ENCODE assay signal across 22 mouse cellular contexts in genomic region chr12:25014938-25015337, GRCm38 (mm10). TPM values are rescaled to one million over a fixed set of nuclear protein-coding genes. Genes with fewer than 3 reads are reported as not detected.
A peak's percentile ranks its signal among the peaks of the same experiment; 100 is the strongest.
DNase-seq lines count a peak whose midpoint lies in the region; ATAC-seq and TF ChIP-seq lines count a peak whose summit lies in the region.
"Had no signal": no experiment of that assay in that cellular context is flagged by ENCODE, and none has a peak within 500 bp of the region (broad histone marks: within the 10 kb centered on the region; RNA-seq: fewer than 3 reads in every experiment).

No protein-coding gene starts in this region.

- H3K27ac ChIP-seq in liver, embryonic 13.5 days: 0 out of 2 replicates have a peak overlapping the region, but pooled peaks have one; percentile 2
- H3K27ac ChIP-seq in embryonic facial prominence, embryonic 11.5 days (replicated peaks; ENCODE audit: low read depth, low read length): no peak overlapping the region
- peak overlapping the region; percentile 6; the same call in 1 of the 2 replicates for H3K27ac ChIP-seq in embryonic facial prominence, embryonic 15.5 days (replicated peaks)
- no peak overlapping the region for H3K27ac ChIP-seq in limb, embryonic 14.5 days (replicated peaks; ENCODE audit: low read depth, low read length)
- H3K27ac ChIP-seq: heart, embryonic 13.5 days; hindbrain, embryonic 15.5 days had no signal

- no peak for ATAC-seq in liver, embryonic 13.5 days (ENCODE audit: low read depth)
- ATAC-seq in embryonic facial prominence, embryonic 11.5 days (replicated peaks; ENCODE audit: insufficient number of reproducible peaks, low FRiP score, low TSS enrichment, low read depth): no peak; the same call in 1 of the 2 replicates
- ATAC-seq in embryonic facial prominence, embryonic 15.5 days (ENCODE audit: insufficient number of reproducible peaks, low FRiP score, low TSS enrichment, low read depth): no peak
- no peak for ATAC-seq in limb, embryonic 14.5 days (ENCODE audit: low FRiP score, low read depth)
- ATAC-seq: CD4-positive, CD25-positive, alpha-beta regulatory T cell, adult 4 months; forebrain, embryonic 14.5 days; intestine, embryonic 16.5 days had no signal

- H3K36me3 ChIP-seq in liver, embryonic 13.5 days: peaks cover 86% of the 10 kb centered on the region
- H3K36me3 ChIP-seq in embryonic facial prominence, embryonic 11.5 days (replicated peaks; ENCODE audit: control insufficient read depth, insufficient read depth, low read depth, low read length): peaks cover 3% of the 10 kb centered on the region; the same call in 1 of the 2 replicates
- peaks cover 88% of the 10 kb centered on the region for H3K36me3 ChIP-seq in embryonic facial prominence, embryonic 15.5 days
- H3K36me3 ChIP-seq in limb, embryonic 14.5 days (ENCODE audit: control insufficient read depth, insufficient read depth, low read length): peaks cover 84% of the 10 kb centered on the region

- TF ChIP-seq POLR2A in limb, embryonic 14.5 days (IDR thresholded peaks at IDR 0.05; ENCODE audit: borderline replicate concordance, extremely low read depth, insufficient read depth, insufficient read length): no peak

- no peaks in the 10 kb centered on the region for H3K9me3 ChIP-seq in liver, embryonic 13.5 days (replicated peaks)
- no peaks in the 10 kb centered on the region for H3K9me3 ChIP-seq in embryonic facial prominence, embryonic 11.5 days (replicated peaks; ENCODE audit: control insufficient read depth, low read length)
- no peaks in the 10 kb centered on the region for H3K9me3 ChIP-seq in embryonic facial prominence, embryonic 15.5 days (replicated peaks)
- H3K9me3 ChIP-seq in limb, embryonic 14.5 days (ENCODE audit: control insufficient read depth, low read length): no peaks in the 10 kb centered on the region
- H3K9me3 ChIP-seq: forebrain, embryonic 10.5 days; G1E; heart, embryonic 13.5 days; hindbrain, embryonic 15.5 days had no signal

- H3K27me3 ChIP-seq in liver, embryonic 13.5 days: no peaks in the 10 kb centered on the region
- no peaks in the 10 kb centered on the region for H3K27me3 ChIP-seq in embryonic facial prominence, embryonic 11.5 days (ENCODE audit: control insufficient read depth, insufficient read depth, low read length)
- no peaks in the 10 kb centered on the region for H3K27me3 ChIP-seq in embryonic facial prominence, embryonic 15.5 days
- H3K27me3 ChIP-seq in limb, embryonic 14.5 days (ENCODE audit: control insufficient read depth, insufficient read depth, low read length): no peaks in the 10 kb centered on the region
- H3K27me3 ChIP-seq: heart, embryonic 13.5 days; hindbrain, embryonic 15.5 days had no signal

- no peak overlapping the region for H3K9ac ChIP-seq in liver, embryonic 13.5 days
- no peak overlapping the region for H3K9ac ChIP-seq in embryonic facial prominence, embryonic 11.5 days (replicated peaks; ENCODE audit: low read length)
- H3K9ac ChIP-seq in embryonic facial prominence, embryonic 15.5 days: no peak overlapping the region
- H3K9ac ChIP-seq in limb, embryonic 14.5 days (ENCODE audit: low read depth, low read length, severe bottlenecking): no peak overlapping the region
- H3K9ac ChIP-seq: heart, embryonic 13.5 days; hindbrain, embryonic 15.5 days had no signal

- DNase-seq in liver, embryonic 13.5 days: no peak
- DNase-seq in liver: no peak
- DNase-seq in embryonic facial prominence, embryonic 11.5 days (ENCODE audit: low spot score): peak; percentile 71
- DNase-seq in limb, embryonic 14.5 days (ENCODE audit: low spot score): peak; percentile 18
- DNase-seq in layer of hippocampus, postnatal 14 days (ENCODE audit: low spot score in 2 of 2): no peak
- DNase-seq in adrenal gland, adult 18-20 months (ENCODE audit: low spot score in 2 of 2): no peak
- DNase-seq in adrenal gland, postnatal 4 days (ENCODE audit: low spot score in 2 of 2): no peak
- DNase-seq: adrenal gland, postnatal 10 days; cerebellum, adult 11-12 months; cerebellum, adult 9-10 months; cerebellum, postnatal 36 days; gastrocnemius, postnatal 25 days; heart, postnatal 36 days had no signal

- WGBS in liver, embryonic 13.5 days (ENCODE audit: insufficient replicate concordance): 82% methylated on average over 7 of the region's 7 CpGs
- 57% methylated on average over 7 of the region's 7 CpGs for WGBS in embryonic facial prominence, embryonic 11.5 days
- 52% methylated on average over 7 of the region's 7 CpGs for WGBS in embryonic facial prominence, embryonic 15.5 days
- 71% methylated on average over 7 of the region's 7 CpGs for WGBS in limb, embryonic 14.5 days

- H3K4me3 ChIP-seq in liver, embryonic 13.5 days (replicated peaks): no peak overlapping the region
- H3K4me3 ChIP-seq in embryonic facial prominence, embryonic 11.5 days (ENCODE audit: low read depth, low read length): no peak overlapping the region
- no peak overlapping the region for H3K4me3 ChIP-seq in embryonic facial prominence, embryonic 15.5 days (replicated peaks)
- no peak overlapping the region for H3K4me3 ChIP-seq in limb, embryonic 14.5 days (replicated peaks; ENCODE audit: low read length)
- H3K4me3 ChIP-seq: erythroblast, embryonic 14.5 days; forebrain, embryonic 10.5 days; heart, embryonic 13.5 days; hindbrain, embryonic 15.5 days had no signal

- peaks cover 23% of the 10 kb centered on the region for H3K4me1 ChIP-seq in liver, embryonic 13.5 days (replicated peaks)
- H3K4me1 ChIP-seq in embryonic facial prominence, embryonic 11.5 days (ENCODE audit: control insufficient read depth, insufficient read depth, low read length): no peaks in the 10 kb centered on the region
- H3K4me1 ChIP-seq in embryonic facial prominence, embryonic 15.5 days: 0 out of 2 replicates have a peak, but pooled peaks cover 3% of the 10 kb centered on the region
- H3K4me1 ChIP-seq in limb, embryonic 14.5 days (ENCODE audit: control insufficient read depth, insufficient read depth, low read length): no peaks in the 10 kb centered on the region
- H3K4me1 ChIP-seq: forebrain, embryonic 10.5 days; hindbrain, embryonic 15.5 days had no signal

- H3K4me2 ChIP-seq in liver, embryonic 13.5 days: no peak overlapping the region
- H3K4me2 ChIP-seq in embryonic facial prominence, embryonic 11.5 days (ENCODE audit: low read depth, low read length): no peak overlapping the region
- H3K4me2 ChIP-seq in embryonic facial prominence, embryonic 15.5 days (replicated peaks): no peak overlapping the region
- no peak overlapping the region for H3K4me2 ChIP-seq in limb, embryonic 14.5 days (replicated peaks; ENCODE audit: low read depth, low read length, severe bottlenecking)
- H3K4me2 ChIP-seq: heart, embryonic 13.5 days; hindbrain, embryonic 15.5 days had no signal

RNA-seq across cellular contexts. Expression of gene Kidins220, which starts 40.2 kb away (rescaled TPM):
- 6.3 and 8.6 TPM in 2 replicates for polyA plus RNA-seq in liver, embryonic 13.5 days (2015; fragmentation: Nextera tagmentation; extraction: Ambion mirVana)
- 23.4 and 28.8 TPM in 2 replicates for polyA plus RNA-seq in embryonic facial prominence, embryonic 11.5 days (2014; fragmentation: Nextera tagmentation; extraction: Ambion mirVana)
- 26.1 and 26.8 TPM in 2 replicates for polyA plus RNA-seq in embryonic facial prominence, embryonic 15.5 days (2015; fragmentation: Nextera tagmentation; extraction: Ambion mirVana)
- 46.1 and 46.9 TPM in 2 replicates for polyA plus RNA-seq in limb, embryonic 14.5 days (2012; rRNA removed)
- 31.6 and 33.3 TPM in 2 replicates for polyA plus RNA-seq in limb, embryonic 14.5 days (2014; fragmentation: Nextera tagmentation; extraction: Ambion mirVana)
- total RNA-seq in layer of hippocampus, postnatal 14 days (2021): 100 to 1,000 TPM; 322 to 335 TPM
- total RNA-seq in adrenal gland, adult 18-20 months (2021): 10 to 100 TPM; 75.4 to 97.5 TPM
- 100 to 1,000 TPM in 1 of 2 experiments, 10 to 100 TPM in 1; 94.4 to 126 TPM for total RNA-seq in adrenal gland, postnatal 4 days (2021)

Comparison
In these comparisons a context has a peak if more than half of its experiments do, and no peak if none do; other contexts are left out.
1. H3K27ac ChIP-seq: peak in liver, embryonic 13.5 days (single experiment) and embryonic facial prominence, embryonic 15.5 days (single experiment); none in embryonic facial prominence, embryonic 11.5 days (single experiment) and limb, embryonic 14.5 days (single experiment).
2. DNase-seq: peak in embryonic facial prominence, embryonic 11.5 days (single experiment) and limb, embryonic 14.5 days (single experiment); none in liver, embryonic 13.5 days (single experiment), liver (single experiment), layer of hippocampus, postnatal 14 days (0 of 2), adrenal gland, adult 18-20 months (0 of 2) and adrenal gland, postnatal 4 days (0 of 2).